Mouse (Mus musculus): Measurements from ENCODE around the gene Tnni1.

The Tnni1 gene

DNA sequence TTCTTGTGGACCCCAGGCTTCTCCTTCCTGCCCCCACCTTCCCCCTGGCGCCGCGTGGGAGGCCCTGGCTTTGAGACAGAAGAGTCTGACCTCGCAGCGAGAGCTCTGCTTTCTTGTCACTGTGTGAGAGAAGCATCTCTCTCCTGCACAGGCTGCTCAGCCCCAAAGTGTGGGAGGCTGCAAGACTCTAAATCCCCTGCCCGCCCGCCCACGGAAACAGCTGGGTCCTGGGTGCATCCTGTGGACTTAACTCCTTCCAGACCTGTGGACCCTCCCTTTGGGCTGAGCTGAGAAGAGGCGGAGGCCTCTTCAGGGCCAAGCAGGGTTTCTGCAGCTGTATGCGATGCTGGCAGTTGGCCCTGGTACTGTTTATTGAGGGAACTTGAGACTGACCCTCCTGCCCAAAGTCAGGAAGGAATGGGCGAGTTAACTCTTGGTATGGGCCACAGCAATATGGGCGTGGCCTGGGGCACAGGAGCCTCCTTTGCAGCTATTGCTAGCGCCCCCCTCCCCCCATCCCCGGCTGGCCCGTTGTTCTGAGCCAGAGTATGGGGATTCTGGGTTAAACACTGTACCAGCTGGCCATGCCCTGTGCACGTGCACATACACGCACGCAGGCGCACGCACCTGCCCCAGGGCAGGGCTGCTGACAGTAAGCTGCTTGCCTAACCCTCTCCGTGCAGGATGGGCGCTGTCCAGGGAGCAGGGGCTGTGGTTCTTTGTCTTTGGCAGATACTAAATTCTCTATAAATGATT, at the start of gene Tnni1:
Gene Tnni1 (plus strand): TSS at position 655 of the 756 bp plus-strand sequence.
- no peak for DNase-seq (ENCODE audit: low read depth)

DNA sequence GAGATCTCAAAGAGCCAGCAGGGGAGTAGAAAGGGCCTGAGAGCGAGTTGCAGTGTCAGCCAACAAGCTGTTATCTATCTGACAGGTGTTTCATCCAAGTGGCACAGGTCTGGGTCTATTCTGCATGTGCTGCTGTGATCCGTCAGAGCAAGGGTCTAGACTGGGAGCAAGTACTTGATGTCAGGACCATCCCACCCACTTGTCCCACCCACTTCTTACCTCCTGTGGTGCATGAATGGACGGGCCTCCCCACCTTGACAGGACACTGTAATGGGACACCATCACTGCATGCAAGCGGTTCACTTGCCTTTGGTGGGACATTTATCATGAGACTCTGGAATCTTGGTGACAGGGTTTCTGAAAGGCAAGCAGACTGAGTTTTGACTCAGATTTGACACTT, 49.4 kb upstream of the Tnni1 start:
- no peak for DNase-seq (ENCODE audit: low read depth)

DNA sequence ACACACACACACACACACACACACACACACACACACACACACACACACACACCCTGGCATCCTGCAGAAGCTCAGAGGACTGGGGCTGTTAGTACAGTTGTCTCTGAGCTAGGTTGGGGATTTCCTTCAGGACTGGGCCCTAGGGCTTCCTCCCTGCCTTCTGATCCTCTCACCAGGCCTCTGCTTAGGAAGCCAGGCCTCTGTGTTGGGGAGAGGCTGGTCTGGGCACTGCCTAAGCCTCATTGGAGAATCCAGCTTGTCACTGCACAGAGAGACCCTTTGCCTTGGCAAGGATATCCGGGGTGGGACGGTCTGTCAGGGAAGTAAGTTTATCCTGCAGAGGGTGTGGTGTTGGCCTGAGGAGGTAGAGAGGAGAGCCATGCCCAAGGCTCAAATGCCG, 48.9 kb upstream of the Tnni1 start:
- DNase-seq (ENCODE audit: low read depth) = no peak

DNA sequence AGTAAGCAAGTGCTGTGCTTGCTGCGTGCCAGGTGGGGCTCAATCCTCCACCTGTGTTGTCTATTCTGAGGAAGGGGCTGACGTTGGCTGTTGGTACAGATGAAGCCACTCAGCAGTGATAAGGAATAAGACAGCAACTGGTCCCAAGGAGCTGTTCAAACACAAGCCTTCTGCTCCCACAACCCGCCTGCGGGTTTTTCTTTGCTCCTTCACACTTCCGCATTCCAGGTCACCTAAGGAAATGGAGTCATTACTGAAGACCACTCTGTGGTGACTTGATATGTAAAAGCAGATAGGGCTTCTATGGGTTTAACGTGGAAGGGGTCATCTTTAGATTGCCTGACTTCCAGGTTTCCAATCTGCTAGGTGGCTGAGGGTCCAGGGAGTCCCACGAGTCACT, 47.8 kb upstream of the Tnni1 start:
- no peak for DNase-seq (ENCODE audit: low read depth)

DNA sequence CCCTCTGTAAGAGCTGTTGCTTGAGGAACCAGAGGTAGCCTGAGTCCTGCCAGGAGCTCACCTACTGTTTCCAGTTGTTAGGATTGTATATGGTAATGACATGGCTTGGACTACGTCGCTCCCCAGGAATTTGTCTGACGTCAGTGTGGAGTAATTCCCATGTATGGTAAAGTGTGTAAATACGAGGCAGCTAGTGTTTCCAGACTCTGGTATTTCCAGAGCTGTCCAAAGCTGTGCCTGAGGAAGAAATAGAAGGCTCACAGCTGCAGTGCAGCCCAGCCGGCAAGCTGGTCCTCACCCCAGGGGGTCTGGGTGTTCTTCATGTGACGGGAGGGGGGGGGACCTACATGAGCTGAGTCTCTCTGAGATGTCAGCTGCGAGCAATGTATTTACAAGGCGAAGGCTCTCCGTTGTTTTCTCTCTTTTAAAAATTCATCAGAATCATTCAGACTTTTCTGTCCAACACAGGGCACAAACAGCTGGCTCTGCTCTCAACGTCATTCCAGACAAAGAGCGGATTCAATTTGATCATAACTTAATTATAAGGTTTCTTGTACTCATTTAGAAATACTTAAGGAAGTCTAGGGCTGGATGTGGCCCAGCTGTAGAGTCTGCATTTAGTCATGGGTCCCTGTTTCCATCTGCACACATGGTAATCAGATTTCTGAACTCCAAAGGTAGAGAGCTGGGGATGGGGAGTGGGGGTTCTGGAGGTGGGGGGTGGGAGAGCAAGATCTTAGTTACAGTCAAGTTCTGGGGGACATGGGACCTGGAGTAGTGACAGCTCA, 47.1 kb upstream of the Tnni1 start:
- no peak for DNase-seq (ENCODE audit: low read depth)

DNA sequence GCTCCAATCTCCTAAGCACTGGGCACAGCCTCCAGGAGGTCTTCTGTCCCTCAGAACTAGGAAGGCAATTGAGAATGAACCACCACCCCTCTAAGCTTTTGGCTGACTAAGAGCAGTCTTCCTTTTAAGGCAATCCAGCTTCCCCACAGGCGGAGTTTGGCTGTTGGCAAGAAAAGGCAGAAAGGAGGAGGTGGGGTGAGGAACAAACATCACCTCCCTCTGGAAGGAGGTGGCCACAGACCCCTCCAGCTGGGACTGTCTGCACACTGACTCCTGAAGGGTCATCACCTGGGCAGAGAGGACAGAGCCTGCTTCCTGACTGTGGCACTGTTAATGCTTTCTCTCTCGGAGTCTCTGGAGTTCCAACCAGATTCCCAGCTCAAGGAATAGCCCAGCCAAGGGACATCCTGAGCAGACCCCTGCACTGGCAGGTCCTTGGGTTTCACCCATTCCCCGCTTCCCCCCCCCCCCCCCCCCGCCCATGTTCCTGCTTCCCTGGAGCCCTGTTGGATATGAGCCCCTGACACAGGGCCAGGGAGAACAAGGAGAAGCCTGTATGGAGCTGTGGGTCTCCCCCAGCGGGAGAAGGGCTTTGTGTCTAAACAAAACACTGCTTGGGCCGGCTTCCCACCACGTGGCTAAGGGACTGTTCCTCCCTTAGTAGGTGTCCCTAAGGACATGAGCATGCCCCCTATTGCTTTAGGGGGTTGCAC, 44.9 kb upstream of the Tnni1 start:
- no peak for DNase-seq (ENCODE audit: low read depth)

DNA sequence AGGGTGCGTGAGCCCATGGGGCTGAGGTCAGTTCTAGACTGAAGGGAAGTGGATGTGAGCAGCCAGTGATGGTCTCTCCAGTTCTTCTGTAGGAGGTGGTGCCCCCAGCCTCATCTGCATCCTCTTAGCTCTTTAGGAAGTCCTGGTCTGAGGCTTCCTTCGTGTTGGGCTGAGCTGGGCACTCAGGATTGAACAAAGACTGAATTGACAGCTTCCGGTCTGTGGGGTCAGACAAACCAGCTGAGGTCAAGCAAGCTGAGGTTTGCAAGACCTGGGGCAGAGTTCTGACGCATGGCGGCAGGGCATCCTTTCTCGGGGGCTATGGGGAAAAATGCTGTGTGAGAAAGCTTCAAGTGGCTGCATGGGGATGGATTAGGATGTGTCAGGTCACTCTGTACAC, 43.8 kb upstream of the Tnni1 start:
- DNase-seq (ENCODE audit: low read depth) = no peak

DNA sequence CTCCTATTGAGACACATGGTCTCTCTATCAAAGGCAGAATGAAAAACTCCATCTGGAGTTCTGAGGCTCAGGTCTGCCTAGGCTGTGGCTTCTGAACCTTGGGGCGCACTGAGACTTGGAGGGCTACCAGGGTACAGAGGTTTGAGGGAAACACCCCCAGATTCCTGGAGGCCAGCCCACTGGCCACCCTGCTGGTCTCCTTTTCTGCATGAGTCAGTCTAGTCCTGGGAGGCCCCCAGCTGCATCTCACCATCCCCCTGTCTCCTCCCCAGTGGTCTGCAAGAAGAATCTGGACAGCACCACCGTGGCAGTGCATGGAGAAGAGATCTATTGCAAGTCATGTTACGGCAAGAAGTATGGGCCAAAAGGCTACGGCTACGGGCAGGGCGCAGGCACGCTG, 34.2 kb upstream of the Tnni1 start:
- no peak for DNase-seq (ENCODE audit: low read depth)

DNA sequence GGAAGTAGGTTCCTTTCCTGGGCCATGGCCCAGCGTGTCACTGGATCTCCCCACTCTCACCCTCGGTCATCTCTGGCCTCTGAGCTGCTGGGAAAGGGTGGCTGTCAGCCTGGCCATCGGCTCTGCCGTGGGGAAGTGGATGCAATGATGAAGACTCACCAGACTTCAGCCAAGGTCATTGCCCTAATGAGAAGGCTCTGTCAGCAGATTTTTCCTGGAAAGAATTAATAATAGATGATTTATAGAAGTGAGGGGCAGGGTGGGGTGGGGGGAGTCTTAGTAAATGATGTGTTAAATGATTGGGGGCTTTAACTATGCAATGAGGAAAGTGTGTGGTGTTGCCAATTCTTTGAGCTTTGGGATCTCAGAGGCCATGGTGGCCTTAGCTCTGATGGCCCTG, 33.0 kb upstream of the Tnni1 start:
- DNase-seq (ENCODE audit: low read depth) = no peak

DNA sequence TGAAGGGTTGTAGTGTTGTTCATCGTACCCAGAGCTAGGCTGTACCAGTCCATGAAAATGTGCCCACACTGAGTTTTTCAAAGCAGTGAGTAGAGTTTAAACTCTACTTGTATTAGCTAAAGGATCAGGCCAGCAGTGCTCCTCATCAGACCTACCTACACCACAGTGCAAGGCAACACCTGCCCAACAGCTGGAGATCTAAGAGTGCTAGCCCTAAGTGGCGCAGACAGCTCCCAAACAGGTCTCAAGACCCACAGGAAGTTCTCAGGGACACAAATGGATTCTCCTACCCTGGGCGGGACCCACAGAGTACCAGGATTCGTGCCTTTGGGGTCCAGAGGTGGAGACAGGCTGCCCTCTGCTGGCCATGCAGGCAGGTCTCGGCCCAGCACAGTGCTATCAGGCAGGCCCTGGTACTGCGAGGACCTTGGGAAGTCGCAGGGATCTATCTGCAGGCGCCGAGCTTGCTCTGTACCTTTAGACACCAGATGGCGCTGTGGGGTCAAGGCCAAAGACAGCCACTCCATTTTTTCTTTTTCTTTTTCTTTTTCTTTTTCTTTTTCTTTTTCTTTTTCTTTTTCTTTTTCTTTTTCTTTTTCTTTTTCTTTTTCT, 26.4 kb upstream of the Tnni1 start:
- peak; percentile 89 for DNase-seq (ENCODE audit: low read depth)

DNA sequence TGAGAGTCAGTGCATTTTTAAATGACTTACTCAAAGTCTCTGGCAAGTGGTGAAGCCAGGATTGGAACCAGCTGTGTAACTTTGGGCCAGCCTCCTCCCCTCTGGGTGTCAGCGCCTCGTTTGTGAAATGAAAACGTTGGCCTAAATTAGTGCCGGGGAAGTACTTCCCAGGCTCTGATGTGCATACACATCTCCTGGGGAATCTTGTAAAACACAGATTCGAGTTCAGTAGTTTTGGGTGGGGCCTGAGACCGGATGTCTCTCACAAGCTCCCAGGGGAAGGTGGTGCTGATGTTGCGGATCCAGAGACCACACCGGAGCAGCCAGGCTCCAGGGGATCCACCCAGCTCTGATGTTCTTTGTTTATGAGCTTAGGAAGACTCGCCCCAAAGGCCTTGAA, 23.9 kb upstream of the Tnni1 start:
- no peak for DNase-seq (ENCODE audit: low read depth)

DNA sequence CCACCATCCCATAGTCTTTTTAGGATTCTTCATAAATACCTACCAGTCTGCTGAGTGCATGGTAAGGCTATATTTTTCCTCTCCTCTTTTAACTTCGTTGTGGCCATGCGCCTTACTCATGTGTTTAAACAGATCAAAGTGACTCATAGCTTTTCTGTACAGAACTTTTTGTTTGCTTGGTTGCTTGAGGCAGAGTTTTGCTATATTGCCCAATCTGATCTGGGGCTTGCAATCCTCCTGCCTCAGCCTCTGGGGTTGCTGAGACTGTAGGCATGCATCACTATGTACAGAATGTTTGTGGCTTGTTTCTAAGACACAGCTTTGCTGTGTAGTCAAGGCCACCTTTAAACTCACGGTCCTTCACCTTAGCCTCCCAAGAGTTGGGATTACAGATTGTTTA, 23.3 kb upstream of the Tnni1 start:
- DNase-seq (ENCODE audit: low read depth) = no peak

DNA sequence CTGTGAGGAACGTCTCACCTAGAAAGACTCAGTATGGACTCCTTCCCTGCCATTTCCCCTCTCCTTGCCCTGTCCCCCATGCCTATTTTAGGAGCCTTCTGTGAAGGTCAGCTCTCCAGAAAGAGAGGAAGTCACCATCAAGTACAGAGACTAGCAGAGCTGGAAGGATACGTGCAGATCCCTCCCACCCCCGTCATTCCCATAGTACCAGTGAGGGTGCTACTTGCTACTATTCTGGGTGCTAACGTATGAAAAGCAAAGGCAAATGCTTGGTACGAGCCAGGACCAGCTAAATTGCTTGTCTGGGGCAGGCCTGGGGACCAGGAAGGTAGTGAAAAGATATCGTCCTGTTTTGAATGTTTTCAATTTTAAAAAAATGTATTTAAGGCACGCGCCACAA, 21.9 kb upstream of the Tnni1 start:
- DNase-seq (ENCODE audit: low read depth) = no peak

DNA sequence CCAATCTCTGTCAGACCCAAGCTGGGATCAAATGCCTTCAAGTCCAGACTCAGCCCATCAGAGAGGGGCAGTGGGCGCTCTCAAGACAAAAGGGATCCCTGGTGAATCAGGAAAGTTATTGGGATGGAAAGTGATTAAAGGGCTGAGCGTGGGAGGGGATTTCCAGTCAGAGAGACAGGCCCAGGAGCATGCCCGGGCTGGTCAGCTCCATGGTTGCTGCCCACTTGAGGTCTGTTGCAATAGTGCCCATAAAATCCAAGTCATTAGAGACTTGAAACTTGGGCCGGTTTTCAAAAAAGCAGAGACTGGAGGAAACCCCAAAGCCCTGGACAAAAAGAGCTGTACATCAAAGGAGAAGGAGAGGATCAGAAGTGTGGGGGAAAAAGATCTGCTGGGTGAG, 19.5 kb upstream of the Tnni1 start:
- no peak for DNase-seq (ENCODE audit: low read depth)

DNA sequence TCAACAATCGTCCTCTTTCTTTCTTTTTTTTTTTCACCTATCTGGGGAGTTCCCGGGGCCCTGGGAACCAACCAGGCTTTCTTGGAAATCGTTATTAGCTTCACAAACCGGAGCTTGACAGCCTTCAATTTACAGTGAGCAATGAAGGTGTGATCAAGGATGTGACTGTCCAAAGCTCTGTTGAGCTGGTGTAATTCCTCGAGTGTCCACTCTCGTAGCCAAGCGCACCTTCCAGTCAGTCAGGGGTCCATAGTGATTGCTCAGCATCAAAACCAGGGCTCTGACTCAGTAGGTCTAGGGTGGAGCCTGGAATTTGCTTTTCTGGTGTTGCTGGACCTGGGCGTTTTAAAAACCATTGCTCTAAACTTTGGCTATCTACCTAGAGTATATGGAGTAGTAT, 19.0 kb upstream of the Tnni1 start:
- DNase-seq (ENCODE audit: low read depth) = no peak

DNA sequence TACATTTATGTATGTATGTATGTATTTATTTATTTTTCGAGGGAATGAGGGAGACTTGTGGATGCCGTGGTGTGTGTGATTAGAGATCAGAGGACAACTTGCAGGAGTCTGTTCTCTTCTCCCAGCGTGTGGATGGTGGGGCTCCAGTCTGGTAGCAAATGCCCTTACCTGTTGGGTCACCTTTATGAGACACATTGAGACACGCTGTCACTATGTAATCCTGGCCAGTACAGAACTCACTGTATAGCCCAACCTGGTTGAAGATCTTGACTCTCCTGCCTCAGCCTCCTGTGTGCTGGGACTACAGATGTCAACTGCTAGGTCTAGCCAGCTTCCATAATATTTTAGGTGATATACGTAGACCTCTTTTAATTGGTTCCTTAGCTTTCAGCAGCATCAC, 17.5 kb upstream of the Tnni1 start:
- DNase-seq (ENCODE audit: low read depth) = no peak

DNA sequence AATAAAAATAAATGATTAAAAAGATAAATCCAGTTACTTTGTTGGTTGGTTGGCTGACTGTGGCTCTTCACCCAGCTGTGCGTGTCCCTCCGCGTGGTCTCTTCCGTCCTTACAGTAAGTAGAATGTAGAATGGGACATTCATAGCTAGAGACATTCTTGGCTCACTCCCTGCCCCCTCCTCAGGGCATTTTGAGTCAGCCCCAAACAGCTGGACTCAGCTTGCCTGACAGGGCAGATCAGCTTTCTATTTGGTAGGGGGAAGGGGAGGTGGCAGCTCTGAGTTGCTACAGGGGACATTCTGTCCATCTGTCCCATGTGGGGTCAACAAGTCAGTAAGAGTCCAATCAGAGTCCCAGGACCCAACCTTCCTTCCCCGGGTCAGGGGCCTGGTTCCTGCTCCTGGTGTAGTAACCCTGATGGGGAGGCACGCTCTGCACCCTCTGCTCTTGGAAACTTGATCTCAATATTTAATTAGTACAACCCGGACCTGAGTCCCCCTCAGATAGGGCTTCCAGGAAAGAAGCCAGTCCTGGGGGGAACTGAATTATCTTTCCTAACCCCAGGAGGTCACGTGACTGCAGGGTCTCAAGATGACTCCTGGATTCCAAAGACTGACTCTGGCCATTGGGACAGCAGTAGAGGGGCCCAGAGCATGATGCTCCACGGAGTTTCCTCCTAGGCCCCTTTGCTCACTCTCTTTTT, 15.6 kb upstream of the Tnni1 start:
- no peak for DNase-seq (ENCODE audit: low read depth)

DNA sequence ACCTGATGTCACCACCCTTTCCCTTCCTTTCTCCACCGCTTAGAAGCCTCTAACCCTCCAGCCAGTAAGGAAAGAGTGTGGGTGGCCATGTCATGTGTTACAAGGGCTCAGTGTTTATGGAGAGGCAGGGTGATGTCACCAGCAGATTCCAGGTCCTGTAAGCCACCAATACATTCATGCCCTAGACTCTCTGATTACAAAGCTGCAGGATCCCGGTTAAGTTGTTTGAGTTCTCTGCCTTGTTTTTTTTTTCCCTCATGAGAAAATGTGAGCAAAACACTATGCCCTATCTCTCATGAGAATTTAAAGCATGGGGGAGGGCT, 15.1 kb upstream of the Tnni1 start:
- DNase-seq (ENCODE audit: low read depth) = no peak

DNA sequence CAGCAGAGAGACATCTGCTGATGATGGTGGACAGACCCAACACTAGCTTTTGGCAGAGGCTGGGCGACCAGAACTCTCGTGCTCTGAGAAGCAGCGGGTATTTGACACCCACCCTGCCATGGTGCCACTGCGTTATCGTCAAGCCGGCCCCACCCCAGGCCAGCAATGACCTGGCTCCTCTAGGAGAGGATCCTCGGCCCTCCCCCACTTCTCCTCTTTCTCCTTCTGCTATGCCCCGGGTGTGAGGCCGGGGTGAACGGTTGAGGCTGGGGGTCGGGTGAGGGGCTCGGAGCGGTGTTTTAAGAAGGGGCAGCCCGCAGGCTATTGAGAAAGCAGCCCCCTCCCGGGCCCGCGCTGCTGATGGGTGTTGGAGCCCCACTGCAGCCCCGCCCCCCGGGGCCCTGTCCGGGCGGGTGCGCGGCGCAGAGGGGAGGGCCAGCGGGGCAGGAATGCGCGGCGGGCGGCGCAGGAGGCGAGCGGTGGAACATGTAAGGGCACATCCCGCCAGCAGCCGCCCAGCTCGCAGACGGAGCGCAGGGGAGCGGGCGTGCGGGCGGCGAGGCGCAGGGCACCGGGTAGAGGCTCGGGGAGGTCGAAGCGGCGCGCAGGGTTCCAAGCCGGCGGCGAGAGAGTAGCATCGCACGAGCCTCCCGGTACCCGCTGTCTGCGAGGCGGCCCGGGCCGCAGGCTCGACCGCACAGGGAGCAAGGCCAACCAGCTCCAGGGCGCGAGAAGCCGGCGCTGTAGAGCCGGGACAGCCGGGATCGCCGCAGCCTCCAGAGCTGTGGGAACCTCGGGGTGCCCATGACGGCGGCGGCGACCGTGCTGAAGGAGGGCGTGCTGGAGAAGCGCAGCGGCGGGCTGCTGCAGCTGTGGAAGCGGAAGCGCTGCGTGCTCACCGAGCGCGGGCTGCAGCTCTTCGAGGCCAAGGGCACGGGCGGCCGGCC, 13.3 kb upstream of the Tnni1 start, which contains the start of gene Phlda3:
Gene Phlda3 (plus strand): TSS at position 475 of the 947 bp plus-strand sequence.
- no peak for DNase-seq (ENCODE audit: low read depth)

DNA sequence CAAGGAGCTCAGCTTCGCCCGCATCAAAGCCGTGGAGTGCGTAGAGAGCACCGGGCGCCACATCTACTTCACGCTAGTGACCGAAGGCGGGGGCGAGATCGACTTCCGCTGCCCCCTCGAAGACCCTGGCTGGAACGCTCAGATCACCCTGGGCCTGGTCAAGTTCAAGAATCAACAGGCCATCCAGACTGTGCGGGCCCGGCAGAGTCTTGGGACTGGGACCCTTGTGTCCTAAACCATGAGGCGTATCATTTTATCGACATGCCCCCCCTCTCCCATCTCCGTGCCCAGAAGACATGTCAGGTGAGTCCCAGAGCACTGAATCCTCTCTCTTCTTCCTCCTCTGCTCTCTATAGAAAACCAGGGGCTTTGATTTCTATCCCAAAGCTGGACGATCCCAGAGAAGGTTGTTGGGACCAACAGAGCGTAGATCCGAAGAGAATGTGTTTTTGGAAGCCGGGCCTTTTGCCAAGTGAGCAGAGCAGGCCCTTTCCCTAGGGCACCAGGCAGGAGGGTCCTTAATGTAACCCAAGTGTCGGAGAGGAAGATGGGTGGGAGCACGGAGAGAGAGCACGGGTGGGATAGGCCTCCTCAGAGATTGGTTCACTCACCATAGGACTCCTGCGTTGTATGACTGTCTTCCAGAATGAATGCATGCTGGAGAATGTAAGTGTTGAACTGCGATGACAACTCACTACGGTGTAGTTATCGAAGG, 12.5 kb upstream of the Tnni1 start:
- no peak for DNase-seq (ENCODE audit: low read depth)

All from c-Kit-positive CD71-negative TER-119-negative erythroid progenitor cells, embryonic 14.5 days (primary cell).